Mouse (Mus musculus): ENCODE results near the gene Tex33. TPM values are rescaled to one million over a fixed set of nuclear protein-coding genes. Genes with fewer than 3 reads are reported as not detected.
"Not testable (repeated sequence)": the region's sequence is repeated elsewhere in the genome, so short reads cannot be mapped to it uniquely, and the experiment has no call there.

Gene Tex33
- polyA plus RNA-seq, 1 experiment from 2014 or later, result not detected

GRCm38 (mm10) chr15:78331523-78332340 lies 64.0 kb downstream of the Tex33 start:
- no peak overlapping the region for H3K4me2 ChIP-seq
- no peaks in the 10 kb centered on the region for H3K36me3 ChIP-seq (ENCODE audit: control insufficient read depth, insufficient read depth, low read length)
- no peak overlapping the region for H3K9ac ChIP-seq (ENCODE audit: low read depth, low read length)
- no peaks in the 10 kb centered on the region for H3K4me1 ChIP-seq (ENCODE audit: control insufficient read depth, insufficient read depth, low read length)
- no peak overlapping the region for H3K27ac ChIP-seq (ENCODE audit: low read depth, low read length)
- H3K27me3 ChIP-seq (ENCODE audit: control insufficient read depth, insufficient read depth, low read length), result no peaks in the 10 kb centered on the region
- H3K9me3 ChIP-seq (replicated peaks; ENCODE audit: control insufficient read depth, low read length), result no peaks in the 10 kb centered on the region
- H3K4me3 ChIP-seq (ENCODE audit: low read depth, low read length), result no peak overlapping the region
- ATAC-seq (replicated peaks; ENCODE audit: insufficient number of reproducible peaks, low FRiP score, low TSS enrichment), result no peak
- WGBS (ENCODE audit: insufficient replicate concordance), result 72% methylated on average over 5 of the region's 5 CpGs

- no peaks in the 10 kb centered on the region for H3K9me3 ChIP-seq (replicated peaks; ENCODE audit: control insufficient read depth, low read length)
- H3K4me2 ChIP-seq, result no peak overlapping the region
- H3K27me3 ChIP-seq (ENCODE audit: control insufficient read depth, insufficient read depth, low read length), result no peaks in the 10 kb centered on the region
- no peak overlapping the region for H3K4me3 ChIP-seq (ENCODE audit: low read depth, low read length)
- H3K27ac ChIP-seq (ENCODE audit: low read depth, low read length), result no peak overlapping the region
- no peak for ATAC-seq (replicated peaks; ENCODE audit: insufficient number of reproducible peaks, low FRiP score, low TSS enrichment)
- H3K9ac ChIP-seq (ENCODE audit: low read depth, low read length), result no peak overlapping the region
- no peaks in the 10 kb centered on the region for H3K4me1 ChIP-seq (ENCODE audit: control insufficient read depth, insufficient read depth, low read length)
- 88% methylated on average over 4 of the region's 4 CpGs for WGBS (ENCODE audit: insufficient replicate concordance)
- H3K36me3 ChIP-seq (ENCODE audit: control insufficient read depth, insufficient read depth, low read length), result no peaks in the 10 kb centered on the region
Observed at GRCm38 (mm10) chr15:78330706-78331105, 65.0 kb downstream of the Tex33 start.

DNA sequence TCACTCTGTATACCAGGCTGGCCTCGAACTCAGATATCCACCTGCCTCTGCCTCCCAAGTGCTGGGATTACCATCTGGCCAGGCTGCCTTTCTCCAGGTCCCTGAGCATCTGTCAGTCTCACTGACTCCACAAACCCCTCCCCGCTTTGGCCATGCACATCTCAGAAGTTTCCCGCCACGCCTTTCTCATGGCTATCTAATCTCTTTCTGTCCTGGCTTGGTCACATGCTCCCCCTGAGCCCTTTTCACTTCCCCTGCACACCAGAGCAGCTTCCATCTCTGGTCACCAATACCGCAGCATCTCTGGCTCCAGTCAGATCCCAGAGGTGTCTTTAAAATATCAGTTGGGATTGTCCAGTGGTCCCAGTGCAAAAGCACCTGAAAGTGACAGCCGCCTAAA lies 65.7 kb downstream of the Tex33 start:
- not testable (repeated sequence) for H3K9ac ChIP-seq (ENCODE audit: low read depth, low read length); H3K36me3 ChIP-seq (ENCODE audit: control insufficient read depth, insufficient read depth, low read length); H3K27ac ChIP-seq (ENCODE audit: low read depth, low read length); H3K4me3 ChIP-seq (ENCODE audit: low read depth, low read length); H3K27me3 ChIP-seq (ENCODE audit: control insufficient read depth, insufficient read depth, low read length); H3K4me2 ChIP-seq; H3K9me3 ChIP-seq (replicated peaks; ENCODE audit: control insufficient read depth, low read length); H3K4me1 ChIP-seq (ENCODE audit: control insufficient read depth, insufficient read depth, low read length)
- ATAC-seq (replicated peaks; ENCODE audit: insufficient number of reproducible peaks, low FRiP score, low TSS enrichment), result peak; percentile 77
- WGBS (ENCODE audit: insufficient replicate concordance), result 35% methylated on average over 6 of the region's 6 CpGs

GRCm38 (mm10) chr15:78328520-78329097 lies 67.1 kb downstream of the Tex33 start:
- H3K9me3 ChIP-seq (replicated peaks; ENCODE audit: control insufficient read depth, low read length), result no peaks in the 10 kb centered on the region
- H3K4me2 ChIP-seq, result no peak overlapping the region
- H3K4me3 ChIP-seq (ENCODE audit: low read depth, low read length), result no peak overlapping the region
- no peaks in the 10 kb centered on the region for H3K36me3 ChIP-seq (ENCODE audit: control insufficient read depth, insufficient read depth, low read length)
- H3K27ac ChIP-seq (ENCODE audit: low read depth, low read length), result no peak overlapping the region
- H3K9ac ChIP-seq (ENCODE audit: low read depth, low read length), result no peak overlapping the region
- 87% methylated on average over 3 of the region's 3 CpGs for WGBS (ENCODE audit: insufficient replicate concordance)
- H3K4me1 ChIP-seq (ENCODE audit: control insufficient read depth, insufficient read depth, low read length), result no peaks in the 10 kb centered on the region
- no peaks in the 10 kb centered on the region for H3K27me3 ChIP-seq (ENCODE audit: control insufficient read depth, insufficient read depth, low read length)
- ATAC-seq (replicated peaks; ENCODE audit: insufficient number of reproducible peaks, low FRiP score, low TSS enrichment), result no peak

Small RNAs within 50 kb of the gene (microRNA-seq; reads per million reads assigned to microRNA genes)
- gene Mir7676-2 (ENCODE audit: borderline number of aligned reads), result not detected

Other genes with a start within 250 kb of the Tex33 start
- 42.1 and 48.2 TPM in 2 replicates for gene Ift27, start 221.8 kb downstream of the Tex33 start, polyA plus RNA-seq (2014; fragmentation: Nextera tagmentation; extraction: Ambion mirVana)
- 0.31 and 0.50 TPM in 2 replicates for gene Pvalb, start 189.5 kb downstream of the Tex33 start, polyA plus RNA-seq (2014; fragmentation: Nextera tagmentation; extraction: Ambion mirVana)
- 17.6 and 27.3 TPM in 2 replicates for gene Ncf4, start 151.1 kb downstream of the Tex33 start, polyA plus RNA-seq (2014; fragmentation: Nextera tagmentation; extraction: Ambion mirVana)
- gene Csf2rb2, start 90.2 kb downstream of the Tex33 start, polyA plus RNA-seq (2014; fragmentation: Nextera tagmentation; extraction: Ambion mirVana), result 0.80 and 1.00 TPM in 2 replicates
- 6.5 and 6.6 TPM in 2 replicates for gene Csf2rb, start 70.2 kb downstream of the Tex33 start, polyA plus RNA-seq (2014; fragmentation: Nextera tagmentation; extraction: Ambion mirVana)
- 9.6 and 13.5 TPM in 2 replicates for gene Tst, start 10.0 kb upstream of the Tex33 start, polyA plus RNA-seq (2014; fragmentation: Nextera tagmentation; extraction: Ambion mirVana)
- gene Mpst, start 10.5 kb upstream of the Tex33 start, polyA plus RNA-seq (2014; fragmentation: Nextera tagmentation; extraction: Ambion mirVana), result 1.1 and 1.6 TPM in 2 replicates
- 16.8 and 21.3 TPM in 2 replicates for gene Kctd17, start 32.7 kb upstream of the Tex33 start, polyA plus RNA-seq (2014; fragmentation: Nextera tagmentation; extraction: Ambion mirVana)
- gene Tmprss6, start 72.7 kb upstream of the Tex33 start, polyA plus RNA-seq (2014; fragmentation: Nextera tagmentation; extraction: Ambion mirVana), result 0.64 TPM in 1 of 2 replicates, not detected in the other
- not detected in 2 replicates for gene Il2rb, start 99.4 kb upstream of the Tex33 start, polyA plus RNA-seq (2014; fragmentation: Nextera tagmentation; extraction: Ambion mirVana)
- 36.3 and 37.0 TPM in 2 replicates for gene C1qtnf6, start 135.5 kb upstream of the Tex33 start, polyA plus RNA-seq (2014; fragmentation: Nextera tagmentation; extraction: Ambion mirVana)
- gene Sstr3, start 148.8 kb upstream of the Tex33 start, polyA plus RNA-seq (2014; fragmentation: Nextera tagmentation; extraction: Ambion mirVana), result 0.04 and 0.38 TPM in 2 replicates
- gene Rac2, start 176.9 kb upstream of the Tex33 start, polyA plus RNA-seq (2014; fragmentation: Nextera tagmentation; extraction: Ambion mirVana), result 3.4 and 9.2 TPM in 2 replicates
- 1.3 and 2.0 TPM in 2 replicates for gene Cyth4, start 201.1 kb upstream of the Tex33 start, polyA plus RNA-seq (2014; fragmentation: Nextera tagmentation; extraction: Ambion mirVana)